Mouse (Mus musculus): ENCODE measurements around the gene Blm.

GRCm38 (mm10) chr7:80427730-80428129 is 107.2 kb downstream of the Blm start:
- TF ChIP-seq POLR2A (IDR thresholded peaks at IDR 0.05; ENCODE audit: low read depth, low read length) = no peak
- TF ChIP-seq CTCF (IDR thresholded peaks at IDR 0.05; ENCODE audit: extremely low read depth, insufficient read depth, insufficient read length, insufficient replicate concordance) = no peak
